Mouse (Mus musculus) erythroid progenitor cell, adult 5-6 weeks (primary cell): ENCODE results near the gene Top1. TPM values are rescaled to one million over a fixed set of nuclear protein-coding genes. Genes with fewer than 3 reads are reported as not detected.

ENCODE experiments used
- ATAC-seq: replicated peaks from 2 replicates; pipeline ENCODE4 v1.8.0; 2016; ENCODE audit warnings: moderate number of reproducible peaks, mild to moderate bottlenecking, moderate TSS enrichment, inconsistent platforms; ENCODE audit not compliant: poor library complexity, low FRiP score, severe bottlenecking
- total RNA-seq, 2 experiments: library from RNA; stranded (forward) in 1 of 2; stranded (reverse) in 1 of 2; fragments of 150-400 nt in 1 of 2; fragments of 186-747, 209-891 nt in 1 of 2; gene quantifications; 2 replicates each; pipeline versions ENCODE4 v1.2.3 to v1.2.4; 2015 to 2017; ENCODE audit warnings: low replicate concordance in 2 of 2

Gene Top1
- total RNA-seq, 2 experiments from 2014 or later, result 104 to 172 TPM

DNA sequence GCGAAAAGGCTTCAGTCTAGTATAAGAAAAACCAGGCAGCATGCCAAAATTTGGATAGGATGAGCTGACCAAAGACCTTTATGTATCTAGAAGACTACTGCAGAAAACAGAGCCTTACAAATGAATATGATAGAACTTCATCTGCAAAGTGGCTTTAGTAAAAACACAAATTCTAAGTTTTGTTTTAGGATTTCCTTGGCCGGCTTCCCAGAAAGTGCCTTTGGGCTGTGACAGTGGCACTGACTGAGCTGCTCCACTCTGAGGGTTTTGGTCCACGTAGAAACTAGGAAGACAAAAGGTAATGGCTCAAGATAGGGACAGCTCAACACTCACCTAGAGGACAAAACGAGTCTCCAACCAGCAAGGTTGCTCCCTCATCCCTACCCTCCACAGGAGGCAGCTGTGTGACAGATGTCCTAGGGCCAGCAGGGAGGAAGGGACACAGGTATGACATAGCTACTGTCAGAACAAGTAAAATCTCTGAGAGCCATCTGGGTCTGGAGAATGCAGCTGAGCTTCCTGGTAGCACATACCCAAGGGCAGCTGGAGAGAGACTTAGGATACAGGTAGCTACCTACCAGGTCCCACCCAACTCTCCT, 122.5 kb downstream of the Top1 start:
- ATAC-seq, result no peak

DNA sequence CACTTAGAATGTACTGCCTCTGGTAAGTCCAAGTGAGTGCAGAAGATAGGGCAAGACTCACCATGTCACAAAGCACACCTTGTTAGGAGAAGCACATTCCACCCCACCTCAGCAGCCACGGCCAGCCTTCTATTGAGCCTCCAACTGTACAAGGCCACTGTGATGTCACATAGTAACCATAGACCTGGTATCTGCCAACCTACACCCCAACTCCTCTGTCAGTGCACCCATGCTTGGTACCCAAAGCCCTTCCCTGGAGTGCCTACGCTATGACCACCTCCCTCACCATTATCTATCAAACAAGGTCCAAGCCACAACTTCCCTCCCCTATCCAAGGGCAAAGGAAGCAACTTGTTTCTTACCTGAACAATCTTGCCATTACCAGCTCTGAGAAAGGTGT, 123.3 kb downstream of the Top1 start:
- no peak for ATAC-seq

DNA sequence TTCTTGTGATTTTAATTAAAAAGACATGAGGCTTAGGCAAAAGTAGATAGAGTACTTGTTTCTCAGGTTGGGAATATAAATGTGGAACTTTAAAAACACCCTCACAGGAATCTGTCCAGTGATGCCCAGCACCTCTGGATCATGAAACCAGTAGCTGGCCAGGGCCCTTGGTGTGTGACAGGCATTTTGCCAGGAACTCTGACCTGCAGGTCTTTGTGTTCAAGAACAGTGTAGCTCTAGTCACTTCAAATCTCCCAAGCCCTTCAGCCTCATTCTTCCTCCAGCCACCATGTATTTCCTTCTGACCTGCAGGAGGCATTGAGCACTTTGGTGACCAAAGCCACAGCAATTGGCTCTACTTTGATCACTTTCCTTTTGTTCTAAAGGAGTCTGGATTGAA, 124.7 kb downstream of the Top1 start:
- ATAC-seq, result no peak

DNA sequence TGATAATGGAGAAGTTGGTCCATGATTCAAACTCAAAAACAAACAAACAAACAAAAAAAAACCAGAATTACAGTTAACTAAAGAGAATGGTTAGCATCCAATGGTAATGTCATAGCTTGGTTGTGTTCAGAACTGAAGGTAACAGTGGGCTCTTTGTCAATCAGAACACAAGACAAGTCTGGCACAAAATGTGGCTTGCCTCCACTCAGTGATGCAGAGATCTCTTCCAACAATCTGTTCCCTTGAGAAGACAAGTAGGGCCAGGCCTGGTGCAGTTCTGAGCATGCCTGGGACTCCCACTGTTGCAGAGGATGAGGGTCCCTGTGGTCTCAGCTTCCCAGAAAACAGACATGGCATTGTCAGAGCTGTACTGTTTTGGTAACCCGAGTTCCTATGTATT, 125.2 kb downstream of the Top1 start:
- ATAC-seq, result no peak

DNA sequence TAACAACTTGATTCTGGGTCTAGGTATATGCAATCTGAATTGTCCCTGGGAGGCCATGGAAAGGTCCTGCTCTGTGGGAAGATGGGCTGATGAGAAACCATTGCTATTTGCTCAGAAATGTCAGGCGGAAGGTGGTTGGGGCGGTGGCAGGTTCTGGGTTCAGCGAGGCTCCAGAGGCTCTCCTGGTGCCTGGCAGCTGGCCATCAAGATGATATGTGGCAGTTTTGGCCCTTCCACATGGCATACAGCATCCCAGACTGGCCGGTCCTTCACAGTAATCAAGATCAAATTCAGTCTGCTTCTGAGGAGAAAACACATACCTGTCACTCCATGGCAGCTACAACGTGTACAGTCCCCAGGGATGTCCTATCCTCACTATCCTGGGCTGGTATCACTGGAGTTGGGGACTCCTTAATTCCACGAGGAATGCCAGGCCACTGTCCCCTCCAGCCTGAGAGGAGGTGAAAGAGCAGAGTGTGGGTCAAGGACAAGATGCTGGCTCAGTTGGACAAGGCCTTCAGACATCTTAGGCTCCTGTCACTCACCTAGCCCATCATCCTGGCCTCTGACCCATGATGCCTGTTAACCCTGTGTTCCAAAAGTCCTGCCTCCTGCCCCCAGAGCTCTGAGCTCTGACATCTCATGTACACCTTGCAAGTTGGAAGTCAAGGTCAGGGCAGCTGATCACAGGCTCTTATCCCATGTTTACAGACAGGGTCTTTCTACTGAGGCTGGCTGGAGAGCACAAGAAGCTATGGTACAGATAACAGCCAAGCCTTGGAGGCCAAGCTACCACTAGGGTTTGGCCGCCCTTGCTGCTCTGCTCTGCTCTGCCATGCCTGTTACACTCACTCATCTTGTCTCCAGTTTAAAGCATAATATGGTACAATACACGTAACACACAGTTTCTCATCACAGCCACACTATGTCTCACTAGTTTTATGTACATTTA, 125.9 kb downstream of the Top1 start:
- ATAC-seq, result no peak

Other genes with a start within 250 kb of the Top1 start
- 2.2 and 7.5 TPM in 2 replicates for gene Plcg1, start 85.4 kb downstream of the Top1 start, total RNA-seq (2015; ENCODE audit: low replicate concordance)
- 3.0 and 11.6 TPM in 2 replicates for gene Plcg1, start 85.4 kb downstream of the Top1 start, total RNA-seq (2017; ENCODE audit: low replicate concordance)
- gene Zhx3, start 227.1 kb downstream of the Top1 start, total RNA-seq (2015; ENCODE audit: low replicate concordance), result 2.1 and 5.8 TPM in 2 replicates
- gene Zhx3, start 227.1 kb downstream of the Top1 start, total RNA-seq (2017; ENCODE audit: low replicate concordance), result 2.1 and 7.3 TPM in 2 replicates
- gene Lpin3, start 234.8 kb downstream of the Top1 start, total RNA-seq (2015; ENCODE audit: low replicate concordance), result not detected in 2 replicates
- not detected in 2 replicates for gene Lpin3, start 234.8 kb downstream of the Top1 start, total RNA-seq (2017; ENCODE audit: low replicate concordance)